Mouse (Mus musculus) embryonic facial prominence, embryonic 11.5 days (tissue): ENCODE data around the gene Rnh1. TPM values are rescaled to one million over a fixed set of nuclear protein-coding genes. Genes with fewer than 3 reads are reported as not detected.

ENCODE experiments used
- ATAC-seq: fragments of 200-750 bp; cut with Nextera tagmentation; replicated peaks from 2 replicates; pipeline ENCODE4 v1.8.0; 2017; ENCODE audit warnings: low read depth; ENCODE audit not compliant: insufficient number of reproducible peaks, low FRiP score, low TSS enrichment
- DNase-seq: peaks from one replicate; pipeline ENCODE4 v3.0.0-alpha.2; 2015; ENCODE audit warnings: low spot score
- H3K27ac ChIP-seq: fragments of 300-500 bp; sonication (generic); replicated peaks from 2 replicates; pipeline ENCODE4 v1.5.1; 2014; ENCODE audit warnings: mild to moderate bottlenecking, low read depth, low read length, control low read depth
- H3K27me3 ChIP-seq: fragments of 300-500 bp; sonication (generic); 2 replicates; pipeline ENCODE4 v1.6.1; 2014; ENCODE audit warnings: mild to moderate bottlenecking, low read length, moderate library complexity, mixed read lengths; ENCODE audit not compliant: control insufficient read depth, insufficient read depth
- H3K36me3 ChIP-seq: fragments of 300-500 bp; sonication (generic); replicated peaks from 2 replicates; pipeline ENCODE4 v1.6.1; 2014; ENCODE audit warnings: low read depth, mild to moderate bottlenecking, low read length, moderate library complexity, mixed read lengths; ENCODE audit not compliant: control insufficient read depth, insufficient read depth
- H3K4me1 ChIP-seq: fragments of 300-500 bp; sonication (generic); 2 replicates; pipeline ENCODE4 v1.6.1; 2014; ENCODE audit warnings: low read length, mixed read lengths; ENCODE audit not compliant: control insufficient read depth, insufficient read depth
- H3K4me2 ChIP-seq: fragments of 300-500 bp; sonication (generic); 2 replicates; pipeline ENCODE4 v1.6.1; 2014; ENCODE audit warnings: low read depth, mild to moderate bottlenecking, control low read depth, low read length, moderate library complexity
- H3K4me3 ChIP-seq: fragments of 300-500 bp; sonication (generic); 2 replicates; pipeline ENCODE4 v1.5.1; 2014; ENCODE audit warnings: low read depth, low read length, control low read depth
- H3K9ac ChIP-seq: fragments of 300-500 bp; sonication (generic); replicated peaks from 2 replicates; pipeline ENCODE4 v1.6.1; 2014; ENCODE audit warnings: mild to moderate bottlenecking, control low read depth, low read length
- H3K9me3 ChIP-seq: fragments of 300-500 bp; sonication (generic); replicated peaks from 2 replicates; pipeline ENCODE4 v1.6.1; 2016; ENCODE audit warnings: mild to moderate bottlenecking, low read length, inconsistent platforms, mixed read lengths; ENCODE audit not compliant: control insufficient read depth
- WGBS: fragments of 180-500 bp; shearing (Covaris S2); extraction: QIAGEN DNeasy Blood & Tissue Kit; methylation state at CpG from one replicate; pipeline ENCODE4 v1.1.7; 2014; 5-methylcytosine and 5-hydroxymethylcytosine counted together
- polyA plus RNA-seq: library from polyadenylated mRNA; unstranded; fragments of >200 nt; fragmentation: Nextera tagmentation; extraction: Ambion mirVana; gene quantifications from 2 replicates; pipeline ENCODE4 v1.2.1, GENCODE M21; 2014

Gene Rnh1
- polyA plus RNA-seq, 1 experiment from 2014 or later: 82.0 TPM

DNA sequence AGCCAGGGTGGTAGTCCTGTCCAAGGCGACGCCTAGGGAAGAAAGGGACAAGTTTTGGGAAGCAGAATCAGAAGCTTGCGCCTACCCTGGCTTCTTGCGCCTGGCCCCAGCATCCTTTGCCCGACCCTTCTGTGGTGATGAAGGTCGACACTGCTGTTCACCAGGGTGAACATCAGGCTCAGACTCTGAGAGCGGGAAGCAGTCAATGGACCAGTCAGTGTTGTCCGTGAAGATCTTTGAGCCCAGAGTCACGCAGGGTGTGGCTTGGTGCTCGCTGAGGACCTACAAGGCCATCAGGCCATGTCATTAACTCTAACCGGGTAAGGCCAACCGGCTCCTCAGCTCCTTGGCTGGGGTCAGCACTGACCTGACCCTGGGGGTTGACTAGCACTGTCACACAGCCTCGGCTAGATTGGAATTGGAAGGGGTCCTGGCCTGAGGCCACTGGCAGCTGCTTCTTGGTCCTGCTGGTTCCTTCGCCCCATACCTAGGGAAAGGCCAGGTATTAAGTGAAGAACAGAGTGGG is 38.0 kb upstream of the Rnh1 start:
- no peaks in the 10 kb centered on the region for H3K9me3 ChIP-seq
- no peaks in the 10 kb centered on the region for H3K36me3 ChIP-seq
- ATAC-seq (no peak), DNase-seq (no peak)
- H3K4me1 ChIP-seq: no peaks in the 10 kb centered on the region
- 83% methylated on average over 14 of the region's 14 CpGs for WGBS
- no peaks in the 10 kb centered on the region for H3K27me3 ChIP-seq
- no peak overlapping the region for H3K4me3 ChIP-seq
- H3K4me2 ChIP-seq: no peak overlapping the region
- no peak overlapping the region for H3K9ac ChIP-seq
- no peak overlapping the region for H3K27ac ChIP-seq

DNA sequence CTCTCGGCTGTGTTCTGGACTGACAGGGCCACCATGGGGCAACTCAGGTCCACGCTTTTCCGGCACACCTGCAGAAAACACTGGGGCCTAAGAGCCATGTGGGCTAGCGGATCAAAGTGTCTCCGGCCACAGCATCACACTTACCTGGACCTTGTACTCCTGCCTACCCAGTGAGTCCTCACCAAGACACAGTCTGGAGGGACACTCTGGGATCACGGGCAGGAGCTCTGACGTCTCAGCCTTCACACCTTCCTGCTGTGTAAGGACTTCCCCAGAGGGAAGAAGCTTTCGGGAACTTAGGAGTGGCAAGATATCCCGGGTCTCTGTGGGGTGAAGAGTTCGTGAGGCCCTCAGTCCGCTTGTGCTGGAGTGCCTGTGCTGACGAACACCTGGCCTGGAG is 37.5 kb upstream of the Rnh1 start:
- no peak for ATAC-seq
- no peak for DNase-seq
- Histone ChIP-seq H3K27ac (no peak overlapping the region), H3K9me3 (no peaks in the 10 kb centered on the region), H3K4me3 (no peak overlapping the region), H3K4me1 (no peaks in the 10 kb centered on the region), H3K27me3 (no peaks in the 10 kb centered on the region), H3K9ac (no peak overlapping the region), H3K4me2 (no peak overlapping the region), H3K36me3 (no peaks in the 10 kb centered on the region)
- 84% methylated on average over 12 of the region's 12 CpGs for WGBS

DNA sequence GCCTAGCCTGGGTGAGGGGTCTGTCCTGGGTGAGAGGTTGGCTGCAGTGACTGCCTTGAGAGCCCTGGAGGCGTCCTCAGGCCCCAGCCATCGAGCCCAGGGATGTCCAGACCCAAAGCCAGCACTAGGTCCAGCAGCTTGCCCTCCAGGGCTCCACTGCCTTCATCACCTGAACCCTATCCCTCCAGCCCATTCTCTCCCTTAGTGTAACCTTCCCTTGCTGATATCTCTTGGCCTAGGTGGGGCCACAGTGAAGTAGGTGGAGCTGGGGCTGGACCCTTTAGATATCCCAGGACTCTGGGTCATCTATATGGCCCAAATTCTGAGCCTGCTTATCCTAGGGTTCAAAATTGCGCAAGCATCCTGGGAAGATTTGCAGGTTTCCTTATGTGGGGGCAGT is 36.9 kb upstream of the Rnh1 start:
- DNase-seq: no peak
- no peak overlapping the region for H3K4me3 ChIP-seq
- no peaks in the 10 kb centered on the region for H3K9me3 ChIP-seq
- H3K36me3 ChIP-seq: no peaks in the 10 kb centered on the region; the same call in 1 of the 2 replicates
- H3K9ac ChIP-seq: no peak overlapping the region
- no peak overlapping the region for H3K4me2 ChIP-seq
- WGBS: 59% methylated on average over 3 of the region's 3 CpGs
- H3K27ac ChIP-seq: no peak overlapping the region
- H3K4me1 ChIP-seq: no peaks in the 10 kb centered on the region
- no peaks in the 10 kb centered on the region for H3K27me3 ChIP-seq
- ATAC-seq: no peak

DNA sequence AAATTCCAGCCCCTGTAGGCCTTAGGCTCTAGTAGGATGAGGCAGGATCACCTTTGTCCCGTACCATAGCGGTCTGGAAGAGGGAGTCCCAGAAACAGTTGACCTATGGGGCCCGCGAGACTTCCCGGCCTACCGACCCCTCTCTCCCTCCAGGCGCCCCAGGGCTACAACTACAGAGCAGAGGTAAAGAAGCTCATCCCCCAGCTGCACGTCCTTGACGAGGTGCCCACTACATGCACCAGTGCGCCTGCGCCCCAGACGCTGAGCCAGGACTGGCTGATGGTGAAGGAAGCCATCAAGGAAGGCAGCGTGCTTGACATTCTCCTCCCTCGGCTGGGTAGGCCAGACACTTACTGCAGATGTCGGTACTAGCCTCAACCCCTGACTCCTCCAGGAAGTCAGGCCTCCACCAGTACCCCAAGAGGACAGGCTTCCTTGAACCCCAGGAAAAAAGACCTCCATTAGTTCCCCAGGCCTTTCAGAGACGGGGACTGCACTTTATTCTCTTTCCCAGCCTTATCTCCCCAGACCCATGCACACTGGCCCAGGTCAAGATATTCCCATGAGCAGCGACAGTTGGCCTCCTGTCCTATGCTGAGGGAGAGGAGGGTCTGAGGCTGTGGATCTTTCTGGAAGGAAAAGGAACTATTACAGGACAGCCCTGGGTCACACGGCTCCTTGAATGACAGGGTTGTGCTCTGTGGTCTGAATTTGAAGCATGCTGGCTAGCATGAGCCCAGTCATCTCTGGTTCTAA is 33.7 kb upstream of the Rnh1 start:
- Histone ChIP-seq H3K36me3 (no peaks in the 10 kb centered on the region; the same call in 1 of the 2 replicates), H3K4me1 (no peaks in the 10 kb centered on the region), H3K9ac (no peak overlapping the region), H3K4me3 (no peak overlapping the region), H3K27me3 (no peaks in the 10 kb centered on the region), H3K27ac (no peak overlapping the region), H3K9me3 (no peaks in the 10 kb centered on the region), H3K4me2 (no peak overlapping the region)
- WGBS: 93% methylated on average over 18 of the region's 18 CpGs
- no peak for DNase-seq
- no peak for ATAC-seq

DNA sequence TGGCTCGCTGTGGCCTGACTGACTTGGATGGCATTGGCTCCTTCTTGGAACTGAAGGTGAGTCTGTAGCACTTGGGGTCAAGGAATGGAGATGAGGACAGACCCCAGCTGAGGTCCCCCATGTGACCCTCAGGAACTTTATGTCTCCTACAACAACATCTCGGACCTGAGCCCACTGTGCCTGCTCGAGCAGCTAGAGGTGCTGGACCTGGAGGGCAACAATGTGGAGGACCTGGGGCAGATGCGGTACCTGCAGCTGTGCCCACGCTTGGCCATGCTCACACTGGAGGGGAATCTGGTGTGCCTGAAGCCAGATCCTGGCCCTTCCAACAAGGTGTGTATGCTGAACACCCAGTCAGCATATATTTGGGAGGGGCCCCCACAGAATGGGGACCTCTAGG is 32.8 kb upstream of the Rnh1 start:
- H3K4me2 ChIP-seq: no peak overlapping the region
- WGBS: 90% methylated on average over 5 of the region's 5 CpGs

DNA sequence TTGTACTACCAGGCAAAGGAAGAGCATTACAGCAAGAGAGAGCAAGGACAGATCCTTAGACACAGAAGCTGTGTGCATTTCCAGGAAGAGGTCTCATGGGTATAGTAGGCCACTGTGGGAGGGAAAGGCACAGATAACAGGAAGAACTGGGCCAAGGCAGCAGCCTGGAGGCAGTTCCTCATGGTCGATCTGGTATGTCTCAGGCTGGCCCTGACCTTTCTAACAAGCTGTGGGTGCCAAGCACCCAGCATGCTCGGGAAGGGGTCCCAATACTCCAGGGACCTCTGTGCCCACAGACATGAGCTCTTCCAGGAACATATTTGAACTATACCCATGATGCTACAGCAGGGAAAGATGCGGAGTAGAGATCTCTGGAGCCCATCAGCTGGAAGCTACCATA is 31.9 kb upstream of the Rnh1 start:
- no peak overlapping the region for H3K4me2 ChIP-seq
- H3K4me3 ChIP-seq: no peak overlapping the region
- DNase-seq: no peak
- 77% methylated on average over 3 of the region's 3 CpGs for WGBS
- no peak overlapping the region for H3K9ac ChIP-seq
- no peak overlapping the region for H3K27ac ChIP-seq
- no peaks in the 10 kb centered on the region for H3K4me1 ChIP-seq
- ATAC-seq: no peak
- no peaks in the 10 kb centered on the region; the same call in 1 of the 2 replicates for H3K36me3 ChIP-seq
- no peaks in the 10 kb centered on the region for H3K9me3 ChIP-seq
- H3K27me3 ChIP-seq: no peaks in the 10 kb centered on the region

More for the DNA sequence above, 32.8 kb upstream of the Rnh1 start:
- ATAC-seq (no peak), DNase-seq (no peak)
- Histone ChIP-seq H3K36me3 (no peaks in the 10 kb centered on the region; the same call in 1 of the 2 replicates), H3K27me3 (no peaks in the 10 kb centered on the region), H3K9ac (no peak overlapping the region), H3K9me3 (no peaks in the 10 kb centered on the region), H3K4me1 (no peaks in the 10 kb centered on the region), H3K27ac (no peak overlapping the region), H3K4me3 (no peak overlapping the region)

DNA sequence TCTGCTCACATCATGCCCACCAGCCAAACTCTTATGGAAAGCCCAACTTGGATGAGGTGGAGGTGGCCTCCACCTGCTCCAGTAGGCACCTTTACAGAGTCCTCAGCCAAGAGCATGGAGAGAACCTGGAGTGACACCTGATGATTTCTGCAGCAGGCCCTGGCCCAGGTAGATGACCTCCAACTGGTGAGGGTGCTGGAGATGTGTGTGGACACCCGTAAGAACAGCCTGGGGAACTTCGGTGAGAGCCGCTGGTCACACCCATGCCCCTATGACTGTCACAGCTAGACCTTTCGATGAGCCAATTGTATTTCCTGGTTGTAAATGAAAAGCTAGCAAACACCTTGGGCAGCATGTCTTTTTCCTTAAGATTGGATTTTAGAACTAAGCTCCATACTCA is 25.5 kb upstream of the Rnh1 start:
- Histone ChIP-seq H3K9ac (no peak overlapping the region; the same call in 1 of the 2 replicates), H3K36me3 (no peaks in the 10 kb centered on the region), H3K4me1 (no peaks in the 10 kb centered on the region), H3K27me3 (no peaks in the 10 kb centered on the region), H3K9me3 (no peaks in the 10 kb centered on the region), H3K4me3 (no peak overlapping the region), H3K27ac (no peak overlapping the region), H3K4me2 (no peak overlapping the region)
- no peak for DNase-seq
- 96% methylated on average over 4 of the region's 4 CpGs for WGBS
- ATAC-seq: no peak

DNA sequence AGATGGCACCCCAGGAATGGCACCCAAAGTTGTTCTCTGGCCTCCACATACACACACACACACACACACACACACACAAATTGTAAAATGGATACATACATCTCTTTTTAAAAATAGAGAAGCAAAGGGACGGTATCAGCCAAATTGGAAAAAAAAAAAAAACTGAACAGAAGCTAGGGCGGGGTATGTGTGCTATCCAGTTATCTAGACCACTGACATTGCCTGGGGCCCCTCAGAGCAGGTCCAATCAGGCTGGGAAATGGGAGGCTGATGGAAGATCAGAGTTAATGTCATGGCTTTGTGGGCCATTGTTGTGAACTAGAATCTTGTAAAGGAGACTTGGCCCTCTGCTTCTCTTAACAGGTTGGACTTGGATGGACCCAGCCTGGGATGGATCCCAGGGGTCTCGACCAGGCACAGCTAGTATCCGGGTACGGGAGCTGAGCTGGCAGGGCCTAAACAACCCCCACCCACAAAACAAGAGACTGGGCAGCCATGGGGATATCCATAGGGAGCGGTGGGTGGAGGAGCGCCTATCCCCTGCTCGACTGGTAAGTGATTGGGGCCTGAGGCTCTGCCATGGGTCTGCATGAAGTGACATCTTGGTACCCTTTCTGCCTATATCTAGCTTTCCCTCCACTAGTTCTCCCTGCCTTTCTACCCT is 24.1 kb upstream of the Rnh1 start:
- Histone ChIP-seq H3K9me3 (no peaks in the 10 kb centered on the region), H3K9ac (no peak overlapping the region), H3K4me1 (peaks cover 3% of the 10 kb centered on the region; the same call in 1 of the 2 replicates), H3K27me3 (no peaks in the 10 kb centered on the region), H3K27ac (no peak overlapping the region), H3K4me2 (no peak overlapping the region), H3K36me3 (no peaks in the 10 kb centered on the region; the same call in 1 of the 2 replicates), H3K4me3 (no peak overlapping the region)
- no peak for ATAC-seq
- DNase-seq: no peak
- 90% methylated on average over 8 of the region's 8 CpGs for WGBS
